Mouse (Mus musculus) embryonic facial prominence, embryonic 15.5 days (tissue): ENCODE measurements around the gene Mn1. TPM values are rescaled to one million over a fixed set of nuclear protein-coding genes. Genes with fewer than 3 reads are reported as not detected.

Experiments used
- ATAC-seq: fragments of 200-750 bp; cut with Nextera tagmentation; 2 replicates; pipeline ENCODE4 v1.8.0; 2017; ENCODE audit warnings: low read depth, moderate TSS enrichment; ENCODE audit not compliant: insufficient number of reproducible peaks, low FRiP score, low TSS enrichment
- H3K27ac ChIP-seq: fragments of 300-500 bp; sonication (generic); replicated peaks from 2 replicates; pipeline ENCODE4 v1.5.1; 2015; ENCODE audit warnings: mild to moderate bottlenecking, inconsistent platforms
- H3K27me3 ChIP-seq: fragments of 300-500 bp; sonication (generic); 2 replicates; pipeline ENCODE4 v1.6.1; 2015; ENCODE audit warnings: inconsistent platforms
- H3K36me3 ChIP-seq: fragments of 300-500 bp; sonication (generic); 2 replicates; pipeline ENCODE4 v1.6.1; 2015; ENCODE audit warnings: mild to moderate bottlenecking, inconsistent platforms
- H3K4me1 ChIP-seq: fragments of 300-500 bp; sonication (generic); 2 replicates; pipeline ENCODE4 v1.6.1; 2015; ENCODE audit warnings: inconsistent platforms
- H3K4me2 ChIP-seq: fragments of 300-500 bp; sonication (generic); replicated peaks from 2 replicates; pipeline ENCODE4 v1.6.1; 2015; ENCODE audit warnings: mild to moderate bottlenecking, inconsistent platforms
- H3K4me3 ChIP-seq: fragments of 300-500 bp; sonication (generic); replicated peaks from 2 replicates; pipeline ENCODE4 v1.5.1; 2015; ENCODE audit warnings: mild to moderate bottlenecking, inconsistent platforms
- H3K9ac ChIP-seq: fragments of 300-500 bp; sonication (generic); 2 replicates; pipeline ENCODE4 v1.6.1; 2015; ENCODE audit warnings: inconsistent platforms
- H3K9me3 ChIP-seq: fragments of 300-500 bp; sonication (generic); replicated peaks from 2 replicates; pipeline ENCODE4 v1.6.1; 2016; ENCODE audit warnings: inconsistent platforms
- WGBS: fragments of 180-500 bp; shearing (Covaris S2); methylation state at CpG from one replicate; pipeline ENCODE4 v1.1.7; 2015; 5-methylcytosine and 5-hydroxymethylcytosine counted together
- polyA plus RNA-seq: library from polyadenylated mRNA; unstranded; fragments of >200 nt; fragmentation: Nextera tagmentation; extraction: Ambion mirVana; gene quantifications from 2 replicates; pipeline ENCODE4 v1.2.1, GENCODE M21; 2015

Mn1 gene
- polyA plus RNA-seq, 1 experiment from 2014 or later = 39.3 TPM

DNA sequence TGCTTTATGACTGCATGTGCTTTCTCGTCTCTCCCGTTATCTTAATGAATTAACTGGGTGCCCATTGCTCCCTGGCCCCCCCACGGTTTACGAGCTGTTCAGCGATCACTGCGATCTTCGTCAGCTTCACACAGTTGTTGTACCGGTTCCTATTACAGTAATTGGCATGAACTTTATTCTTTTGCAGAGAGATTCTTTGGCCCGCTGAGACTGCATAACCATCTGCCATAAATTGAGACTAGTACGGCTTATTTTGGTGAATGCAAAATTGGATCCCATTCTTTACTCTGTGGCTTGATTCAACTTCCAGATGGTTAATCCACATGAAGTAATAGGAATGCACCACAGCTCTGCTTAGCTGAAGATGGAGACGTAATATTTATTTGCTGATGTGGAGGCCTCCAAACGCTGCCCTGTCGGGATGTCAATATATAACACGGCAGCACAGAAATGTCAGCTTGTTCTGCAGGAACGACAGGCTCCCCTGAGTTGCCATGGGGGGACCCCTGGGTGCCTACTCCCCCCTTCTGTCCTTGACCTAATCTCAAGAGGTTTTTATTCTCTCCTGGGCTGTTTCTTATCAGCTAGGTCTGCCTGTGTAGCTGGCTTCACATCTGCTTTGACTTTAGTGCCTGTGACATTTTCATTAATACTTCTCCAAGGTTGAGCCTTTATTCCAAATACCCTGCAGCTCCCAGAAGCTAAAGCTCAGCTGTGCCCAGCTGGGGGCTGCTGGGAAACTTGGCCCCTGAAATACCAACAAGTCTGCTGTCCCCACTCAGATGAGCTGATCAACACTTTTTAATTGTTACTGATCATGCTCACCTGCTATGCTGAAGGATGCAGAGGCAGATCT is 22.7 kb upstream of the Mn1 start:
- Histone ChIP-seq H3K4me3 (peak overlapping the region; percentile 11; the same call in 1 of the 2 replicates), H3K36me3 (0 out of 2 replicates have a peak, but pooled peaks cover under 1% of the 10 kb centered on the region), H3K9ac (no peak overlapping the region), H3K9me3 (no peaks in the 10 kb centered on the region), H3K4me1 (peaks cover 80% of the 10 kb centered on the region), H3K27ac (peak overlapping the region; percentile 82), H3K27me3 (no peaks in the 10 kb centered on the region; the same call in 1 of the 2 replicates), H3K4me2 (peak overlapping the region; percentile 44)
- ATAC-seq = peak; percentile 12; the same call in 1 of the 2 replicates
- WGBS = 5% methylated on average over 15 of the region's 15 CpGs

DNA sequence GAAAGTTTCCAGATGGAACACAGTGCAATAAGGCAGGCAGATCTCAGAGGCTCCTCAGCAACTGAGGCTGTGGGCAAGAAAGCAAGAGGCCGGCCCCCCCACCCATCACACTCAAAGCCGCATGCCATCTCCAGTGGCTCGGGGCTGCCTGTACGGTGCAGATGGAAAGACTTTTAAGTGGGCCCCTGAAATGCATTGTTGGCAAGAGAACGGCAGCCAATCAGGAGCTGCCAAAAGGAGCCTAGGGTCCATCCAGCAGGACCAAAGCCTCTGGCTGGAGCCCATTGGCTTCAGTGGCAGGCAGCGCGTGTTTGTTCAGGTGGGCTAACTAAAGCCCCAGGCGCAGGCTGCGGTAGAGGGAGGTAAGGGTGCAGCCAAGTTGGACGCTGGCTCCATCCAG is 21.4 kb upstream of the Mn1 start:
- no peak overlapping the region for H3K4me2 ChIP-seq
- no peak overlapping the region for H3K9ac ChIP-seq
- no peaks in the 10 kb centered on the region for H3K9me3 ChIP-seq
- no peaks in the 10 kb centered on the region; the same call in 1 of the 2 replicates for H3K27me3 ChIP-seq
- no peaks in the 10 kb centered on the region for H3K36me3 ChIP-seq
- peaks cover 89% of the 10 kb centered on the region for H3K4me1 ChIP-seq
- H3K4me3 ChIP-seq = no peak overlapping the region
- 25% methylated on average over 10 of the region's 10 CpGs for WGBS
- H3K27ac ChIP-seq = peak overlapping the region; percentile 82
- 0 out of 2 replicates have a peak, but pooled peaks have one; percentile 20 for ATAC-seq

DNA sequence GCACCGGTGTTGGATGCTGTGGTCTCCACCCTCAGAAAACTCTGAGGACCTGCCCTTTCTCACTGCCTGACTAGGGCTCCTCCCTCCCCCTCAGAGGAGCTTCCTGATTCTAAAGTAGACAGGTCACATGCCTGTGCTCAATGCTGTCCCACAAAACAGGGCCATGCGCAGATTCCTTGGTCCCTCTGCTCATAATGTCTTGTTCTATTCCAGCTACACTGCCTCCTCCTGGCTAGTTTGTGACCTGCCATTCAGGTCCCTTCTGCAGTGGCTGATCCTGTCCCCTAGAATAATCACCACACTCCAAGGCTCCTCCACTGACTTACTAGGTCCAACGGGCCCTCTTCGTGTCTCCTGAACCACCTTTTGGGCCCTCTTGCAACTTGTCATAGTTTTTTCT is 21.0 kb upstream of the Mn1 start:
- no peak for ATAC-seq
- H3K27ac ChIP-seq = peak overlapping the region; percentile 82
- H3K9ac ChIP-seq = no peak overlapping the region
- WGBS = 62% methylated on average over 4 of the region's 4 CpGs
- no peak overlapping the region for H3K4me3 ChIP-seq
- H3K4me2 ChIP-seq = no peak overlapping the region
- H3K36me3 ChIP-seq = no peaks in the 10 kb centered on the region
- no peaks in the 10 kb centered on the region for H3K9me3 ChIP-seq
- no peaks in the 10 kb centered on the region; the same call in 1 of the 2 replicates for H3K27me3 ChIP-seq
- peaks cover 89% of the 10 kb centered on the region for H3K4me1 ChIP-seq

DNA sequence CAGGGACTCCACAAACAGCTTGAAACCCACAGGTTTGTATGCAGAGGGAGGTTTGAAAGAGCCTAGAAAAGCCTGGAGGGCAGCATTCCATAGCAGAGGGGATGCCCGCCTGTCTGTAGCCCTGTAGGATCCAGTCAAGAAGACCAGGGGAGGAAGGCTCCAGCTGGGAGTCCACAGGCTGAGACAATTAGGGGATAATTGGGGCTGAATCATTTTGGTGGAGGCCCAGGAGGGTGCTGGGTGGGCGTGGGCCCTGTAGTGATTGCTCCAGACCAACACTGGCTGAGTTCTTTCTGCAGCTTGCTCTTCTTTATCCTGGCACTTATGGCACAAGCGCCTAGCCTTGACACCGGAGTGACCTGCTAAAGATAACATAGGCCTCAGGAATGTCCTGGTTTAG is 18.7 kb upstream of the Mn1 start:
- no peaks in the 10 kb centered on the region for H3K36me3 ChIP-seq
- H3K27me3 ChIP-seq = no peaks in the 10 kb centered on the region; the same call in 1 of the 2 replicates
- H3K9me3 ChIP-seq = no peaks in the 10 kb centered on the region
- ATAC-seq = no peak
- no peak overlapping the region for H3K4me3 ChIP-seq
- 33% methylated on average over 4 of the region's 4 CpGs for WGBS
- H3K4me2 ChIP-seq = no peak overlapping the region
- H3K27ac ChIP-seq = peak overlapping the region; percentile 82
- H3K9ac ChIP-seq = no peak overlapping the region
- peaks cover 95% of the 10 kb centered on the region for H3K4me1 ChIP-seq

DNA sequence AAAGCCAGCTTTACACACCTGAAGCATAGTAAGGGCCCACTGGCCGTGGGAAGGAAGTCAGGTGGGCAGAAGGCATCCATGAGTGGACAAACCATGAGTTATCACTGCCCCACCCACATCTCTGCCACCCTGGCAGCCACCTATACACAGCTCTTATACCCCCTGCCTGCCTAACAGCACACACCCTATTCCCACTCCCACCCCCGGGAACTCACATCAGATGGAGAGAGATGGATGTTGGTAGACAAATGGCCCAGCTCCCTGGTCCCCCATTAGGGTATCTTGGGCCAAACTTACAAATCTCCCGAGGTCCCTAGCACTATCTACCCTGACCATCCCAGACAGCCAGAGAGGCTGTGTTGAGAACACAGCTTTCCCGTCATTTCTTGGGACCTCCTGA is 17.9 kb upstream of the Mn1 start:
- no peaks in the 10 kb centered on the region; the same call in 1 of the 2 replicates for H3K27me3 ChIP-seq
- ATAC-seq = no peak
- H3K36me3 ChIP-seq = no peaks in the 10 kb centered on the region
- 80% methylated on average over 4 of the region's 4 CpGs for WGBS
- H3K9me3 ChIP-seq = no peaks in the 10 kb centered on the region
- no peak overlapping the region for H3K27ac ChIP-seq
- H3K9ac ChIP-seq = no peak overlapping the region
- no peak overlapping the region for H3K4me2 ChIP-seq
- no peak overlapping the region for H3K4me3 ChIP-seq
- H3K4me1 ChIP-seq = peaks cover 88% of the 10 kb centered on the region

DNA sequence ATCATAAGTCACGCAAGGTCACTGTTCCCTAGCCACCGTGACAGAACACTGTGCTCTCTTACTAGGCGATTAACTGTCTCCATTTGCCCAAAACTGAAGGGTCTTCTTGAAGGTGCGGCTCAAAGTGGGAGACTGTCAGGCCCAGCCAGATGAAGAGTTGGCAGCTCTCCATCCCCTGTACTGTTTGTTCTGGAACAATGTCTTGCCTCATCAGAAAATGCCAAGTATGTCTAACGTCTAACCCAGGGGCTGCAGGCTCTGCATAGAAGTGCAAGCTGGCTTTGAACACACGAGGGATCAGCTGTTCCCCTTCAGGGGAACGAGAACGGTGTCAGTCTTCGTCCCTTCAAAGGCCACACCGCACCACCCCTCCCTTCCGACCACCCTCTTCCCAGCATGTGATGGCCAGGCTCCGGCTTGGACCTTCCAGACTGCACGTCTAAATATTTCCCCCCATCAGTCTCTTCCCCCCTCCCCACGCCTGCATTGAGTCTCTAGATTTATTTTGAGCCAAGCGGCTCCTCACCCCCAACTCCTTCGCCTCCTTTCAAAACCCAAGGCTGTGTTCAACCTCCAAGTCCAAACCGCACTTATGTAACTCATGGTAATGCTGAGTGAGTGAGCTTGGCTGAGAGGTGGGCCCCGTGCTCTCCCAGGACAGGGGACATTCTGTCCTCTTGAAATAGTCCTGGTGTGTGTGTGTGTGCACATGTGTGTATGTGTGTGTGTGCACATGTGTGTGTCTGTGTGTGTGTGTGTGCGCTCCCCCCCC is 15.1 kb upstream of the Mn1 start:
- Histone ChIP-seq H3K27me3 (no peaks in the 10 kb centered on the region; the same call in 1 of the 2 replicates), H3K9me3 (no peaks in the 10 kb centered on the region), H3K9ac (no peak overlapping the region), H3K36me3 (no peaks in the 10 kb centered on the region), H3K4me3 (no peak overlapping the region), H3K4me2 (no peak overlapping the region), H3K4me1 (peaks cover 61% of the 10 kb centered on the region), H3K27ac (peak overlapping the region; percentile 48; the same call in 1 of the 2 replicates)
- peak; percentile 42; the same call in 1 of the 2 replicates for ATAC-seq
- WGBS = 55% methylated on average over 19 of the region's 19 CpGs

DNA sequence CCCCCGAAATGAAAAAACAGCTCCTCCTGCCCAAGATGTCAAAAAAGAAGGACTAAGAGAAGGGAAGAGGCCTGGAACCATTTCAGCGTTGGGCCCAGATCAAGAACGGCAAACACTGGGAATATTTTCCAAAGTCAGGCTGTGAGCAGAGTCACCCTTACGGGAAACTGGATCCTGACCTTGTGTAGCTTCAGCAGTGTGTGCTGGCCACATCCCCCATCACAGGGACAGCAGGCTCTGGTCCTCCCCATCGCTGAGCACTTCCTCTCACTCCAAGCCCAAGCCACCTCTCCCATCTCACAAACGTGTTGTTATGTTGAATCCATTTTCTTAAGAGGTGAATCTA is 14.5 kb upstream of the Mn1 start:
- H3K9ac ChIP-seq = no peak overlapping the region
- H3K9me3 ChIP-seq = no peaks in the 10 kb centered on the region
- WGBS = 67% methylated on average over 6 of the region's 6 CpGs
- H3K27me3 ChIP-seq = no peaks in the 10 kb centered on the region; the same call in 1 of the 2 replicates
- H3K4me1 ChIP-seq = peaks cover 56% of the 10 kb centered on the region
- ATAC-seq = no peak
- no peak overlapping the region for H3K4me3 ChIP-seq
- H3K4me2 ChIP-seq = no peak overlapping the region
- no peaks in the 10 kb centered on the region for H3K36me3 ChIP-seq
- peak overlapping the region; percentile 48; the same call in 1 of the 2 replicates for H3K27ac ChIP-seq

DNA sequence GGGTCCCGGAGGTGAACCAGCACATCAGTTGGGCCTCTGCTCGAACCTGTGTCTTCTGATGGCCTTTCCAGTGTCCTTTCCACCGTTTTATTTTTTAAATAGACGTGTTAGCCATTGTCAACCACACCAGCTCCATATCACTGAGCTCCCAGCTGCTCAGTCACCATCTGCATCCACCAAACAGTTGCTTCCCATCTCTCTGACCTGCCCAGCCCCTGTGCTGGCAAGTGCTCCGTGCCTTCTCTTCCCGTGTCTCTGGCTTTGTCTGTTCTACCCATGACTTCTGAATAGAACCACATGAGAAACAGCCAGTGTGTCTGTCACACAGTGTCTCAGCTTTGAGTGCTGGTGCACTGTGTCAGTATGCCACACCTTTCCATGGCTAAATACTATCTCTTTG is 12.4 kb upstream of the Mn1 start:
- H3K9me3 ChIP-seq = no peaks in the 10 kb centered on the region
- H3K36me3 ChIP-seq = no peaks in the 10 kb centered on the region
- peaks cover 58% of the 10 kb centered on the region for H3K4me1 ChIP-seq
- H3K4me2 ChIP-seq = no peak overlapping the region
- no peak overlapping the region for H3K4me3 ChIP-seq
- WGBS = 73% methylated on average over 6 of the region's 6 CpGs
- no peak overlapping the region for H3K27ac ChIP-seq
- H3K27me3 ChIP-seq = no peaks in the 10 kb centered on the region
- no peak for ATAC-seq
- no peak overlapping the region for H3K9ac ChIP-seq

DNA sequence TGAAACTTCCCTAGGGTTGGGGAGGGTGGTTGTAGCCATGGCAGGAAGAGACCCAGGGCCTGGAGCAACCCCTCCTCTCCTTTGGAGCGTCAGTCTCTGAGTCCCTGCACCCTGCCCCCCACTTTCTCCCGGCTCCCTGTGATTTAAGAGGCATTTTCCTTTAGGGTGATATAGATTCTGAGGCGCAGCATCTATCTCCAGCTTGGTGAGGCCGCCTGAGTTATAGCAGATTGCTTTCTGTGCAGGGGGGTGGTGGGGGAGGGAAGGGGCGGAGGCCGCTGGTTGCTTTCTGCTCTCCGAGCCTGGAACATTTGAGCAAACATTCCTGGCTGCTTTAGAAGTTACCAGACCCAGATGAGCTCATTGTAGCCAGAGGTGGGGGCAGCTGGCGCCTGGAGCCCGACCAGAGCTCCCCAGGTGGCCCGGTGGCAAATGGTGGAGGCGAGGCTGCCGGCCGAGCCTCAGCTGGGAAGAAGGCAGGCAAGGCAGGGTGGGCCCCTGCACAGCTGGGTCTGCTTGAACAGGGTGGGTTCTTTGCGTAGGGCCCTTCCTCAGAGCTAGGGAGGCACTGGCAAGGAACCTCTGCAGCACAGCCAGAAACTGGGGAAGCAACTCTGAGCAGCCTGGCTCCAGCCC is 8.6 kb upstream of the Mn1 start:
- Histone ChIP-seq H3K4me1 (peaks cover 30% of the 10 kb centered on the region), H3K4me3 (no peak overlapping the region), H3K9ac (no peak overlapping the region), H3K4me2 (peak overlapping the region; percentile 30), H3K27me3 (peaks cover 4% of the 10 kb centered on the region; the same call in 1 of the 2 replicates), H3K27ac (peak overlapping the region; percentile 87), H3K9me3 (no peaks in the 10 kb centered on the region), H3K36me3 (no peaks in the 10 kb centered on the region)
- peak; percentile 76 for ATAC-seq
- 5% methylated on average over 14 of the region's 14 CpGs for WGBS

DNA sequence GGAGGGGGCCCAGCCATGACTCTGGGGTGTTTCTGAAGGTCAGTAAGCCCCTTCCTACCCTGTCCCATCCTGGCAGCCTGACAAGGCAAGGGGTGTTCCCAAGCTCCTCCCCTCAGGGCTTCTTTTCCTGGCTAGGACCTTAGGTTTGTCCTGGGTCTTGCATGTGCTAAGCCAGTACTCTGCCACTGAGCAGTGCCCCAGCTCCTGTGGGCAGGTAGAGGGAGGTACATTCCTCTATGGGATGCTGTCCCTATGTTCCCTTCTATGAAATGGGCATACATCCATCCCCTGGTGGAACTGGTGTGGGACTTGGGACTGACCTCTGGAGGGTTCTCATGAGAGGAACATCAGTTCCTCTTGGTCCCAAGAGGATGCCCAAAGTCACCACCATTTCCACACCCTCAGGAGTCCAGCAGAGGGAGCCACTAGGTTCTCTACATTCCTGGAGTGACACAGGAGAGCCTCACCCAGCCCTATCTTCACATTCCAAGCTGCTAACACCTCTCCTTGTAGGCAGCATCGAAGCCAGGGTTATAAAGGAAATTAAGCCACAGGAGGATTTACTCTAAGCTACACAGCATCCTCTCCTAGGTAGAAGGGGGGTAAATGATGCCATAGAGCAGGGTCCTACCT is 7.6 kb upstream of the Mn1 start:
- Histone ChIP-seq H3K27me3 (peaks cover 4% of the 10 kb centered on the region; the same call in 1 of the 2 replicates), H3K4me3 (no peak overlapping the region), H3K9ac (no peak overlapping the region), H3K4me1 (peaks cover 39% of the 10 kb centered on the region), H3K36me3 (no peaks in the 10 kb centered on the region), H3K9me3 (no peaks in the 10 kb centered on the region), H3K4me2 (no peak overlapping the region), H3K27ac (peak overlapping the region; percentile 87)
- no peak for ATAC-seq
- WGBS = 18% methylated on average over 1 of the region's 1 CpGs
